Mouse (Mus musculus) gastrocnemius, adult 2 months (tissue): ENCODE data around the gene Lepr. TPM values are rescaled to one million over a fixed set of nuclear protein-coding genes. Genes with fewer than 3 reads are reported as not detected.

Experiments used
- DNase-seq: peaks from one replicate; pipeline ENCODE4 v3.0.0; 2022
- H3K27ac ChIP-seq: fragments of 200-600 bp; 2 replicates; pipeline ENCODE4 v1.8.1; 2022; ENCODE audit warnings: mild to moderate bottlenecking
- H3K4me3 ChIP-seq: fragments of 200-600 bp; 2 replicates; pipeline ENCODE4 v1.8.1; 2022; ENCODE audit warnings: mild to moderate bottlenecking, moderate library complexity
- CTCF ChIP-seq: fragments of 200-600 bp; IDR thresholded peaks from 2 replicates; pipeline ENCODE4 v1.8.1; 2022; ENCODE audit warnings: antibody characterized with exemption, mild to moderate bottlenecking, moderate library complexity
- intact Hi-C: fragments of 180-260 bp; cut with DNase I; formaldehyde crosslinking; loops from one replicate; pipeline ENCODE4 v1.15.1; 2025
- total RNA-seq, 2 experiments: library from RNA; stranded (reverse); gene quantifications; 2 replicates each; pipeline ENCODE4 v1.2.3; 2021

The Lepr gene
- total RNA-seq, 2 experiments from 2014 or later, result 1.0 to 2.9 TPM

DNA sequence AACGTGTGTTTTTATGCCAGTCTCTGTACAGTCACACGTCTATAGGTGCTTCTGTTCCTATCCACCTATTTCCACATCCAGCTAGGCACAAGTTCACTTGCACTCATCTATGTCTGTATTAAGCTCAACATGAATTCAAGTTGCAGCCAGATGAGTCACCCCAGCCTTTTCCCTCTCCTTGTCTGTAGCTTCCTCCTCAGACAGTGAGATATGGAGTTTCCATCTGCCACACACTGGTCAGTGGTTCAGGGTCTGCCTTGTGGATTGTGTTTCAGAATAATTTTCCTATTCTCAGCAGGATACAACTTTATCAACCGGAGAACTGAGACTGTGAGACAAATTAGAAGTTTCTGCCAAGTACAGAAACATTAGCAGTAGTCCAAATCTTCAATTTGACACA lies 20.0 kb upstream of the Lepr start:
- TF ChIP-seq CTCF, result no peak
- Histone ChIP-seq H3K27ac (no peak overlapping the region), H3K4me3 (no peak overlapping the region)
- no peak for DNase-seq
- intact Hi-C loops, result no loop called here

DNA sequence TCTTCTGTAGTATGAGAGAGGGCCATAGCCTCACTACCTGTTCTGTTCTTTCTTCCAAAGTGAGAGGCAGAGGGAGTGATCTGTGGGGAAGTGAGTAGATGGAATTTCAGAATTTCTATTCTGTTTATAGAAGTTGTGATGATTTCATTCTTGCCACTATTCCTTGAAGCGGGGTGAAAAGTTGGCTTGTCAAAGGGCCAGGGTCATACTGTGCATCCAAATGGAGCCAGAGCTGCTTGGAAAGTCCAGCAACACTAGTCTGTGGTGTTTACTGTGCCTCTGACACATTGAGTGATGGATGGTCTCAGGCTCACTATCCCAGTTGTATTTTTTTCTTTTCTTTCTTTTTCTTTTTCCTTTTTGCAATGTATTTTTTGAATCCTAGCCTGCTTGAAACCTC lies 17.8 kb upstream of the Lepr start:
- peak; percentile 22 for DNase-seq
- intact Hi-C loops, result no loop called here
- Histone ChIP-seq H3K4me3 (no peak overlapping the region), H3K27ac (no peak overlapping the region)
- no peak for TF ChIP-seq CTCF

GRCm38 (mm10) chr4:101700892-101701640 lies 16.1 kb upstream of the Lepr start:
- Histone ChIP-seq H3K4me3 (no peak overlapping the region), H3K27ac (no peak overlapping the region)
- TF ChIP-seq CTCF, result no peak
- no peak for DNase-seq
- intact Hi-C loops, result no loop called here

DNA sequence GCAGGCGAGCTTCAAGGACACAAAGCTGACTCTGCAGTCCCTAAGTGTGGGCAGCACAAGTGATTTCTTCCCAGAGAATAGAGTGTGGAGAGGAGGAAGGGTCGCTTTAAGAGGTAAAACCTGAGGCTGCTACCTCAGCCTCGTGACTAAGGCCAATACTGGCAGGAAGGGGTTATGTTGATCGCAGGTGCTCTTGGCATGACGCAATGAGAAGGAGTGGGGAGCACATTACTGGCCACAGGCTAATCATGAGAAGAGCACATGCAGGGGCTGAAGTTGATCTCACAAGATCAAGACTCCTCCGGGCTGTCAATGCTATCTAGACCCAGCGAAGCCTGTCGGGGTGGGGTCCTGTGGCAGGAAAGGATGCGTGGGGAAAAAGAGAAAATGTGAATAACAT lies 11.9 kb upstream of the Lepr start:
- TF ChIP-seq CTCF, result no peak
- no peak overlapping the region for H3K27ac ChIP-seq
- no peak for DNase-seq
- no peak overlapping the region for H3K4me3 ChIP-seq
- intact Hi-C loops, result no loop called here

DNA sequence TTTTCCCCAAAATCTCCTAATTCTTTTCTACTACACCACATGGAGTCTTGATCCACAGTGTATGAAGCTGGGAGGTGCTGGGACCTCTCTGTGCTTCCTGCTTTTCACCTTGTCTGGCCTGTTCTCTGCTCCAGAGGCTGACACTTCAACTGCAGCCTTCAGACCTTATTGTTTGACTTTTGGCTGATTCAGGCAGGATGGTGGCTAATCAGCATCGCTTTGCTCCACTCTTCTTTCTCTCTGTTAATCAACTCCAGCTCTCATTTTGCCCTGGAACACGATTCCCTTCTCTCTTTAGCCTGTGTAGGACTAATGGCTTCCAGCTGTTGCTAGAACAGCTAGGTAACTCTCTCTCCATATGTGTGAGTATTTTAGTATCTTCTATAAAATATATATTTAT lies 10.0 kb upstream of the Lepr start:
- DNase-seq, result no peak
- Histone ChIP-seq H3K27ac (no peak overlapping the region), H3K4me3 (no peak overlapping the region)
- TF ChIP-seq CTCF, result no peak
- intact Hi-C loops, result no loop called here

DNA sequence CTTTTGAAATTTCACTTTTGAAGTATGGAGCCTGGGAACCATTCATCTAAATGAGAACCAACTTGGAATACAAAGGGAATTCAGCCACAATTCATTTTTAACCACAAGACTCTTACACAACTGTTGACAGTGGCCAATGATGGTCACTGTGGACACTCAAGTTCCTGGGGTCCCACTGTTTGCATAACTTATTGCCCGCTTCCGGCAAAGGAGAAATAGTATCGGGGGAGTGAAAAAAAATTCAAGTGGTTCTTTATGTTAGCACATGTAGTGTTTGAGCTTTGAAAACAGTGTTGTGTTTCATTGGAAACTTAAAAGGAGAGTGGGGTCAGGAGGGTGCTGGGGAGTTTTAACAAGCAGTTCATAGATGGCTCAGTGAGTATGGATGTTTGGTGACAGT lies 9.3 kb upstream of the Lepr start:
- no peak overlapping the region for H3K27ac ChIP-seq
- TF ChIP-seq CTCF, result no peak

GRCm38 (mm10) chr4:101710361-101710760 lies 6.8 kb upstream of the Lepr start:
- Histone ChIP-seq H3K27ac (no peak overlapping the region), H3K4me3 (no peak overlapping the region)
- intact Hi-C loops, result no loop called here
- no peak for DNase-seq
- no peak for TF ChIP-seq CTCF

More for the DNA sequence above, 9.3 kb upstream of the Lepr start:
- intact Hi-C loops, result no loop called here
- DNase-seq, result no peak
- H3K4me3 ChIP-seq, result no peak overlapping the region

DNA sequence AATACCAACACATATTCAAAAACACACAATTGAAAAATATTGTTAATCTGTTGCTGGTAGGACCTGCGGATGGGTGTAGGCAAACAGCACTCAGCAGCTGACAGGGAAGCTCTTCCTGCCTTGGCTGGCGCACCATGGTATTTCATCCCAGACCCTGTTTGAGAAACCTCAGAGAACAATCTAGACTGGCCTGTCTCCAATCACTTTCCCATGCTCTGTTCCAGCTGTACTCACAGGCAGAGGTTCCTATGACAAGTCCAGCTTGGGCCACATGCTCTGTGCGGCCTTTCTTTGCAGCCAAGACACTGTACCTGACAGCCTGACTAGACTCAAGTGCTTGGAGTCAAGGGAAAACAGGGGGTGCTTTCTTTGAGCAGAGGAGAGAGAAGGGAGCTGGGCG lies 6.1 kb upstream of the Lepr start:
- intact Hi-C loops, result no loop called here
- Histone ChIP-seq H3K27ac (no peak overlapping the region), H3K4me3 (no peak overlapping the region)
- TF ChIP-seq CTCF, result no peak
- no peak for DNase-seq

DNA sequence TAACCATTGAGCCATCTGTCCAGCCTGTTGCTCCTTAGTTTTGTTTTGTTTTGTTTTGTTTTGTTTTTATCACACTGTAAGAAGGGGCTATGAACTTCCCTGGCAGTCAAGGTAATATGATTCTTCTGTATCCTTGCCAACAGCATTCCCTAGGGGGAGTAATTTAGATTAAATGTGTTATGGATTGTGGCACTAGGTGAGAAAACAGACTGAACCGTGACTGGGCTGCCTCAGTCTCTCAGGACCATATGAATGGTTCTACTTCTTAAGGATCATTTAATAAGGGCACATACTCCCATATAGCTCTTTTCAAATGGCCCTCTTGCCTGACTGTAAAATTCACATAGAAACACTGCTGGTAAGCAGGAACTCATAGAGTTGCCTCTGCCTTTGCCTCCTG lies 4.6 kb upstream of the Lepr start:
- intact Hi-C loops, result no loop called here
- no peak overlapping the region for H3K27ac ChIP-seq
- DNase-seq, result no peak
- no peak overlapping the region for H3K4me3 ChIP-seq
- TF ChIP-seq CTCF, result no peak

GRCm38 (mm10) chr4:101715302-101715701 lies 1.9 kb upstream of the Lepr start:
- TF ChIP-seq CTCF, result no peak

DNA sequence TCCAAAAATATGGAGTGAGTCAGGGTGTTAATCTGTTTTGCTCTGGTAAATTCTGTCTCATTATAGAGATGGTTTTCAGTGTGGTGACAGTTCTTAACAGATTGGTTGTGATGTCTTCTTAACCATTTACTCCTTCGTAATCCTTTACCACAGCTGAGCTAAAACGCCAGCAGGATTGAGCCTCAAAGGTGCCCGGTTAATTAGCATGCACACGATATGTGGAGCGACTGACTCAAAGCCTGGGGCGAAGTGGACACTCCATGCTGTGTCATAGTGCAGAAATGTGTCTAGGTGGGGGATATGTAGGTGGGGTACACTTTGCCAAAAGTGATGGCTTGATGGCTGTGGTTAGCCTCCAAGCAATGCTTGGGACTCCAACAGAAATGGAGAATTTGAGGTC lies 1.4 kb upstream of the Lepr start:
- H3K27ac ChIP-seq, result no peak overlapping the region
- no peak for TF ChIP-seq CTCF
- intact Hi-C loops, result no loop called here

More at GRCm38 (mm10) chr4:101715302-101715701, 1.9 kb upstream of the Lepr start:
- intact Hi-C loops, result no loop called here
- Histone ChIP-seq H3K27ac (no peak overlapping the region), H3K4me3 (no peak overlapping the region)
- no peak for DNase-seq

GRCm38 (mm10) chr4:101718991-101719580 lies 1.9 kb downstream of the Lepr start:
- Histone ChIP-seq H3K4me3 (peak overlapping the region; percentile 24; the same call in 1 of the 2 replicates), H3K27ac (peak overlapping the region; percentile 24; the same call in 1 of the 2 replicates)
- intact Hi-C loops, result no loop called here
- no peak for TF ChIP-seq CTCF
- peak; percentile 24 for DNase-seq

More for the DNA sequence above, 1.4 kb upstream of the Lepr start:
- no peak overlapping the region for H3K4me3 ChIP-seq
- no peak for DNase-seq

DNA sequence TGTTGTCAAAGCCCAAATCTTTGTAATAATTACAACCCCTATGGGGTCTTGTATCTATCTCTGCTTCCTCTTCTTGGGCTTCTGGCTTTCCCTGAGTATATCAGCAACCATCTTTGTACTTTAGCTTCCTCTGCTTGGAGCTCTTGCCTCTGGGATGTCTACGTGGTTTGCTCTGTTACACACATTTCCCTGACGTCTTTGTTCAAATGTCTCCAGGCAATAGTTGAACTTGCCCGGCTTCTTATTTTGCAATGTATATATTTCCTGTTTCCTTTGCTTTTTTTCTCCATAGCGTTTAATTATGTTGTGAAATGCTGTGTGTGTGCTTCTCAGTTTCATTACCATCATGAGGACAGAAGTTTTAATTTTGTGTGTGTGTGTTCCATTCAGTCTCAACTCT lies 4.5 kb downstream of the Lepr start:
- TF ChIP-seq CTCF, result no peak
- Histone ChIP-seq H3K4me3 (no peak overlapping the region), H3K27ac (no peak overlapping the region)
- intact Hi-C loops, result no loop called here
- DNase-seq, result no peak

DNA sequence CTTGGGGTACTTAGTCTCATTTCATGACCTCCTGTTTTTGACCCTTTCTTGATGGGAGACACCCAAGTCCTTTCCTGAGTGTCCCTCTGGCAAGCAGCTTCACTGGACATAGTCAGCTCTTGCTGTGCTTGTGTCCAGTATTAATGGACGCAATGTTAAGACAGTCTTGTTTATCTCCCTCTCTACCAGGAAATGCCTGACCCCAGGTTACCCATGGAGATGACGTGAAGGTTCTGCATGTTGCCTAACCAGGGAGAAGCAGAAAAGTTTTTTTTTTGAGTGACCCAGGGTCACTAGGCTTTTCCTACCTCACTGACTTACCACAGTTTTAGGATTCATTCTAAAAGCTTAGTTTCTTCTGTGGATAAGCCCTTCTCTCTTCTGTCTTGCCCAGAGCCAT lies 24.8 kb downstream of the Lepr start:
- Histone ChIP-seq H3K4me3 (no peak overlapping the region), H3K27ac (no peak overlapping the region)
- intact Hi-C loops, result no loop called here
- no peak for TF ChIP-seq CTCF
- DNase-seq, result no peak
